Mouse (Mus musculus): ENCODE measurements around the gene Clec4e.
"Not testable (repeated sequence)": the region's sequence is repeated elsewhere in the genome, so short reads cannot be mapped to it uniquely, and the experiment has no call there.

The Clec4e gene

GRCm38 (mm10) chr6:123289753-123290152 is at the start of gene Clec4e:
Gene Clec4e (minus strand): TSS chr6:123289870.
- no peak for DNase-seq

- no peak for DNase-seq
Measured at GRCm38 (mm10) chr6:123332503-123332902, 42.8 kb upstream of the Clec4e start.

- no peak for DNase-seq
Measured at GRCm38 (mm10) chr6:123308033-123308432, 18.4 kb upstream of the Clec4e start, which contains the start of gene Vmn2r19. Gene Vmn2r19 (plus strand): TSS chr6:123308333.

GRCm38 (mm10) chr6:123306315-123306714 is 16.6 kb upstream of the Clec4e start:
- not testable (repeated sequence) for DNase-seq

- DNase-seq: no peak
Measured at GRCm38 (mm10) chr6:123296687-123297086, 7.0 kb upstream of the Clec4e start.

- not testable (repeated sequence) for DNase-seq
Measured at GRCm38 (mm10) chr6:123293509-123293908, 3.8 kb upstream of the Clec4e start.

- DNase-seq: no peak
Measured at GRCm38 (mm10) chr6:123292751-123293400, 3.2 kb upstream of the Clec4e start.

- DNase-seq: no peak
Measured at GRCm38 (mm10) chr6:123288931-123289330, 739 bp downstream of the Clec4e start.

- DNase-seq: no peak
Measured at GRCm38 (mm10) chr6:123286311-123286710, 3.4 kb downstream of the Clec4e start.

- no peak for DNase-seq
Measured at GRCm38 (mm10) chr6:123279443-123279842, 10.2 kb downstream of the Clec4e start.

- DNase-seq: no peak
Measured at GRCm38 (mm10) chr6:123266945-123267344, 22.7 kb downstream of the Clec4e start.

GRCm38 (mm10) chr6:123265809-123266208 is 23.9 kb downstream of the Clec4e start:
- DNase-seq: no peak

- DNase-seq: no peak
Measured at GRCm38 (mm10) chr6:123264194-123264593, 25.5 kb downstream of the Clec4e start.

- no peak for DNase-seq
Measured at GRCm38 (mm10) chr6:123261555-123262161, 28.0 kb downstream of the Clec4e start, which contains the start of gene Clec4d. Gene Clec4d (plus strand): TSS chr6:123262111.

- no peak for DNase-seq
Measured at GRCm38 (mm10) chr6:123260868-123261267, 28.8 kb downstream of the Clec4e start.

- no peak for DNase-seq
Measured at GRCm38 (mm10) chr6:123259889-123260603, 29.6 kb downstream of the Clec4e start.

- DNase-seq: no peak
Measured at GRCm38 (mm10) chr6:123258946-123259345, 30.7 kb downstream of the Clec4e start.

- no peak for DNase-seq
Measured at GRCm38 (mm10) chr6:123252735-123253134, 36.9 kb downstream of the Clec4e start.

GRCm38 (mm10) chr6:123248862-123249261 is 40.8 kb downstream of the Clec4e start:
- DNase-seq: not testable (repeated sequence)

GRCm38 (mm10) chr6:123244201-123244600 is 45.5 kb downstream of the Clec4e start:
- no peak for DNase-seq

GRCm38 (mm10) chr6:123237582-123237981 is 52.1 kb downstream of the Clec4e start:
- DNase-seq: no peak
